Mouse (Mus musculus) mouse trophoblast stem cell (cell line): Measurements from ENCODE around the gene Kcnh7.

Source experiments
- in situ Hi-C, 2 experiments: fragments of 300-500 bp; cut with MseI, MboI; formaldehyde crosslinking; loops; 2 replicates in 1 of 2; 3 replicates in 1 of 2; pipeline ENCODE4 v1.15.1; 2025

Kcnh7 gene

DNA sequence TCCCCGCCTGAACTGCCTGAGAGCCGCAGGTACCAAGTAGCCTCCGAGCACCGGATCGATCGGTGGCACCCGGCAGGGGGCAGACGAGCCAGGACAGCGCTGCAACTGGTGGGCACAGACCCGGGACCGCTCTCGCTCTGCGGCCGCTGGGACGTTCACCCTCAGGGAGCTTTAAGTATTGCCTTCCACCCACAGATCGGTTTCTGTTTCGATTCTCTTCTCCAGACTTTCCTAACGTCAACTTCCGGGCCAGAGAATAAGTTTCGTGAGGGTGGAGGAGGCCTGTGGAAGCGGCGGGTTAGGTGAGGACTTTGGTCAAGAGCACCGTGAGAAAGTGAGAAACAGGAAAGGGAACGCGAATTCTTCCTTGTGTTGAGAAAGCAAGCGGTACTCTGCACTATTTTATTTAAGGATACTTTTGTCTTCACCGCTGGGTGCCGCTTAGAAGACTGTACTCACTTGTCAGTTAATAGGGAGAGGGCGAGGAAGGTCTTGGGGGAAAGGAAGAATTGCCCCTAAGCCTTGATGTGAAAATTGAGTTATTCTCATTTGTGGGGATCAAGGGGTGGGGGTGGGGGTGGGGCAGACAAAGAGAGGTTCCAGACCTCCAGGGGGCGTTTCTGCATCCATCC is 538.0 kb downstream of the Kcnh7 start, which contains the start of gene Ifih1:
Ifih1 (minus strand) TSS at position 242 of the 632 bp plus-strand sequence.
- in situ Hi-C loops = no loop called here

DNA sequence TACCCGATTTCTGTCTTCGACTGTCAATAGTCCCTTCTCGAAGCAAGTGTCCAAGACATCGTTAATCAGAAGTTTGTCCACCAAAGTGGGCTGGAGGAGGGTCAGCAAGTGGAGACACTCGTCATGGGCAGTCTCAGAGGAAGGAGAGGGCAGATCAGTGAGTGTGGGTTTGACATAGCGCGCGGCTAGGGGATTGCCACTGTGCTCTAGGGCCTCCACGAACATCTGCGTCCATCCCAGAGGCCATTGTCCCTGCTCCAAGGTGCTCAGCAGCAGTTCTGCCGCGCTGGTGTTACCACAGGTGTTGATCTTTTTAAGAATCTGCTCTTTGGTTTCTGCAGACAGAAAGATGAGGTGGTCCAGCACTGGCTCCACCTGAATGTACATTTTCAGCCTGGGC is 538.6 kb downstream of the Kcnh7 start:
- in situ Hi-C loops = no loop called here

DNA sequence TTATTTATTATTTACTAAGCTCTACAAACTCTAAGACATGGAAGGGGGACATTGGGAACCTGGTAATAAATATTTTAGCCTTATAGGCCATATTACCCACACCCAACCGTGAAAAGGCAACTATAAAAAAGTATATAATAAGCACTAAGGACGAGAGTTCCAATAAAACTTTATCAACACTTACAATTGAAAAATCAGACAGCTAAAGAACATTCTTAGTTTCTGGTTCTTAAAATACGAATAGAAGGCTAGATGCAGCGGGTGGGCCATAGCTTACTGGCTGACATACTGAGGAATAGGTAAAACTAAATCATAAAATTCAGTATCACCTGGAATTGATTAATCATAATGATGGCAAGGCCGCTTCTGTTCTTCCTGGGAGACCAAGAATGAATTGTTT is 539.2 kb downstream of the Kcnh7 start:
- in situ Hi-C loops = no loop called here
